Mouse (Mus musculus) small intestine, adult 2 months (tissue): ENCODE results near the gene Onecut1.

Experiments used
- CTCF ChIP-seq: fragments of 200-500 bp; IDR thresholded peaks from 2 replicates; pipeline ENCODE4 v1.5.1; 2012; ENCODE audit warnings: low read depth, mild to moderate bottlenecking, control low read depth, inconsistent platforms, low read length, moderate library complexity, mixed read lengths; ENCODE audit not compliant: insufficient replicate concordance, insufficient read length; ENCODE audit errors: extremely low read depth
- POLR2A ChIP-seq: fragments of 200-500 bp; IDR thresholded peaks from 2 replicates; pipeline ENCODE4 v1.6.1; 2012; ENCODE audit warnings: low read depth, mild to moderate bottlenecking, control low read depth, inconsistent platforms, low read length, moderate library complexity

DNA sequence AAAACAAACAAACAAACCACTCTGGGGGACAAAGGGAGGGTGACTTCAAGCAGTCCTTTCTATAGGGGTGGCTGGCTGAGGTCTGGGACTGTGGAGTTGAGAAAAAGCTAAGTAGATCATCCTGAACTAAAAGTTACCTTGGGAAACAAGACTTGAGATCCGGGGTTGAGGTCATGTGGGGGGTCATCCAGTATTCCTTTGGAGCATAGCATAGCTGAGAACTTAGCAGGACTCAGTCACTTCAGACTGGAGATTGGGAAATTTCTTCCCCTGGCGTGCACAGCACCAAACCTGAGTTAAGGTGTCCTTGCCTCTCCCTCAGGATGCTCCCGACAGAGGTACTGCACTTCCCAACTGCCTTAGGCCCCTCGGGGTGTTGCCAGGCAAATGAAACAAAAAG is 9.4 kb upstream of the Onecut1 start:
- TF ChIP-seq CTCF (no peak), POLR2A (no peak)
